ENCODE assay signal across 15 mouse cellular contexts in the genomic region with DNA sequence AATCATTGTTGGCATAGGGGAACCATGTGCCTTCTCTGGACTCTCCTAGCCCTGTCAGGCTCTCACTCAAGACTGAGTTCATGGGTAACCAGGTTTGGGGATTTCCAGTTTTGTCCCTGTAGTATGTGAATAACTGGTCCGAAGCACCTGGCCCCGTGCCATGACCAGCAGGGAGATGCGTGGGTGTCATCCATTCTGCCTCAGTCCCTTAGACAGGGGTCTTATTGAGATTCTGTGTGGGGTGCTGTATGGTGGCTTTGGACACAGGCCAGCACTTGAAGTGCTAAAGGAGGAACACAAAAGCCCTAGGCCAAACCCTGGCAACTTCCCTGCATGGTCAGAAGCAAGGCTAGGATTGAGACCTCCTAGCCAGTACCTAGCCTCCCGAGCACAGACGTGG. TPM values are rescaled to one million over a fixed set of nuclear protein-coding genes. Genes with fewer than 3 reads are reported as not detected.
DNase-seq lines count a peak whose midpoint lies in the region; ATAC-seq lines count a peak whose summit lies in the region.
"Had no signal": no experiment of that assay in that cellular context is flagged by ENCODE, and none has a peak within 500 bp of the region (broad histone marks: within the 10 kb centered on the region; RNA-seq: fewer than 3 reads in every experiment).

No protein-coding gene starts in this region.

- DNase-seq in cerebellum, postnatal 10 days = peak; percentile 64 to 67
- DNase-seq in heart, adult 11 months = peak; percentile 94
- no peak for DNase-seq in heart, postnatal 25 days (ENCODE audit: low spot score)
- DNase-seq in kidney, postnatal 4 days = peak; percentile 51 to 65
- DNase-seq in kidney, adult 18-20 months = no peak
- DNase-seq in right cerebral cortex, postnatal 4 days = peak; percentile 61
- no peak for DNase-seq in right cerebral cortex, postnatal 36 days (ENCODE audit: low spot score in 2 of 2)
- DNase-seq: lung, postnatal 4 days; thymus, postnatal 14 days had no signal

- intact Hi-C loops in heart, postnatal 25 days (cut with DNase I) = no loop called here

- no peak for ATAC-seq in cerebellum, adult (ENCODE audit: insufficient number of reproducible peaks, low FRiP score, low TSS enrichment)
- ATAC-seq: forebrain, embryonic 15.5 days; intestine, embryonic 16.5 days had no signal

RNA-seq across cellular contexts. Expression of gene Pabpc4, which starts 9.9 kb away (rescaled TPM):
- total RNA-seq in heart, postnatal 25 days (2021) = 100 to 1,000 TPM; 334 to 358 TPM

RNA-seq across cellular contexts. Expression of gene Heyl, which starts 18.9 kb away (rescaled TPM):
- total RNA-seq in heart, postnatal 25 days (2021) = 10 to 100 TPM; 19.1 to 21.3 TPM
- total RNA-seq: CH12.LX; granulocyte monocyte progenitor cell, adult 5-6 weeks; MEL had no signal

RNA-seq across cellular contexts. Expression of gene Nt5c1a, which starts 50.9 kb away (rescaled TPM):
- total RNA-seq in heart, postnatal 25 days (2021) = 10 to 100 TPM; 51.3 to 56.6 TPM
- total RNA-seq: CH12.LX; granulocyte monocyte progenitor cell, adult 5-6 weeks; MEL had no signal

Comparison
In these comparisons a context has a peak if more than half of its experiments do, and no peak if none do; other contexts are left out.
1. DNase-seq: peak in cerebellum, postnatal 10 days (2 of 2), heart, adult 11 months (single experiment), kidney, postnatal 4 days (2 of 2) and right cerebral cortex, postnatal 4 days (single experiment); none in heart, postnatal 25 days (single experiment), kidney, adult 18-20 months (single experiment) and right cerebral cortex, postnatal 36 days (0 of 2).